Mouse (Mus musculus) forebrain, postnatal 0 days (tissue): ENCODE data around the gene Slc28a3. TPM values are rescaled to one million over a fixed set of nuclear protein-coding genes. Genes with fewer than 3 reads are reported as not detected.

ENCODE experiments used
- ATAC-seq: fragments of 200-750 bp; cut with Nextera tagmentation; 2 replicates; pipeline ENCODE4 v1.8.0; 2017; ENCODE audit warnings: mild to moderate bottlenecking, moderate library complexity
- DNase-seq: peaks from one replicate; pipeline ENCODE4 v3.0.0-alpha.2; 2015
- H3K27ac ChIP-seq: fragments of 300-500 bp; sonication (generic); 2 replicates; pipeline ENCODE4 v1.5.1; 2014; ENCODE audit warnings: low read depth, mild to moderate bottlenecking, antibody characterized with exemption, low read length, moderate library complexity, mixed read lengths
- H3K27me3 ChIP-seq: fragments of 300-500 bp; sonication (generic); 2 replicates; pipeline ENCODE4 v1.6.1; 2014; ENCODE audit warnings: mild to moderate bottlenecking, low read length, mixed read lengths; ENCODE audit not compliant: insufficient read depth
- H3K36me3 ChIP-seq: fragments of 300-500 bp; sonication (generic); 2 replicates; pipeline ENCODE4 v1.6.1; 2014; ENCODE audit warnings: mild to moderate bottlenecking, moderate library complexity; ENCODE audit not compliant: insufficient read depth
- H3K4me1 ChIP-seq: fragments of 300-500 bp; sonication (generic); 2 replicates; pipeline ENCODE4 v1.6.1; 2014; ENCODE audit warnings: antibody characterized with exemption; ENCODE audit not compliant: insufficient read depth
- H3K4me2 ChIP-seq: fragments of 300-500 bp; sonication (generic); 2 replicates; pipeline ENCODE4 v1.6.1; 2014; ENCODE audit warnings: low read depth, mild to moderate bottlenecking, moderate library complexity
- H3K4me3 ChIP-seq: fragments of 300-500 bp; sonication (generic); 2 replicates; pipeline ENCODE4 v1.5.1; 2014; ENCODE audit warnings: low read depth, low read length, mixed read lengths
- H3K9ac ChIP-seq: fragments of 300-500 bp; sonication (generic); 2 replicates; pipeline ENCODE4 v1.6.1; 2014; ENCODE audit warnings: mild to moderate bottlenecking
- H3K9me3 ChIP-seq: fragments of 300-500 bp; sonication (generic); 2 replicates; pipeline ENCODE4 v1.6.1; 2016; ENCODE audit warnings: low read length
- CTCF ChIP-seq: sonication (generic); IDR thresholded peaks from 2 replicates; pipeline ENCODE4 v1.5.1; 2016; ENCODE audit warnings: antibody characterized with exemption, control low read depth, low read depth
- WGBS: fragments of 180-500 bp; shearing (Covaris S2); extraction: QIAGEN DNeasy Blood & Tissue Kit; methylation state at CpG from one replicate; pipeline ENCODE4 v1.1.7; 2014; 5-methylcytosine and 5-hydroxymethylcytosine counted together
- polyA plus RNA-seq: library from polyadenylated mRNA; unstranded; fragments of >200 nt; fragmentation: Nextera tagmentation; extraction: Ambion mirVana; gene quantifications from 2 replicates; pipeline ENCODE4 v1.2.1, GENCODE M21; 2015
- total RNA-seq: library from RNA; depleted of rRNA; stranded (reverse); fragments of >200 nt; gene quantifications from 2 replicates; pipeline ENCODE4 v1.2.3, GENCODE M21; 2014; rRNA removed

Slc28a3 gene
- total and polyA plus RNA-seq, 2 experiments from 2014 or later = 0.05 to 0.11 TPM

DNA sequence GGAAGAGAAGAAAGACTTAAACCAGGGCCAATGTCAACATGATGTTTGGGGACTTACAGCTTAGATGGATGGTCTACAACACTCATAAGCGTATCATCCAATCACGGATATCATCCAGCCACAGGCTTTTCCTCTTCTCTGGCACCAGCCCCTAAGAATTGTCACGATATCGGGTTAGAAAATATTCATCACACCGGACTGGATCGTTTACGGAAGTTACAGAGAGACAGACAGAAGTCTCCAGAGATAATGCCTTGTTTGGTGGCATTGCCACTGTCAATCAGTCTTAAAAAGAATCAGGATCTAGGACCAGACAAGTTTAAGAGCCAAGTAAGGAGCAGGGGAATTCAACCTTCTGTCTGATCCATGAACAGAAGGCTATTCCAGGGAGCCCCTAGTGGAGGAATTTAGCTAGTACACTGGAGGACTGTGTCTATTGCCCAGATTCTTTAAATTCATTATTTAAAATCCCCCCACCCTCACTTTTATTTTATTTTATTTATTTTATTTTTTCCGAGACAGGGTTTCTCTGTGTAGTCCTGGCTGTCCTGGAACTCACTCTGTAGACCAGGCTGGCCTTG lies 96.4 kb downstream of the Slc28a3 start:
- H3K4me1 ChIP-seq = no peaks in the 10 kb centered on the region; the same call in 1 of the 2 replicates
- 83% methylated on average over 8 of the region's 8 CpGs for WGBS
- no peak overlapping the region for H3K4me3 ChIP-seq
- no peak for ATAC-seq
- no peak overlapping the region for H3K27ac ChIP-seq
- H3K4me2 ChIP-seq = no peak overlapping the region
- DNase-seq = no peak
- no peaks in the 10 kb centered on the region for H3K36me3 ChIP-seq
- no peaks in the 10 kb centered on the region for H3K9me3 ChIP-seq
- no peaks in the 10 kb centered on the region for H3K27me3 ChIP-seq
- H3K9ac ChIP-seq = no peak overlapping the region
- TF ChIP-seq CTCF = peak; percentile 43

DNA sequence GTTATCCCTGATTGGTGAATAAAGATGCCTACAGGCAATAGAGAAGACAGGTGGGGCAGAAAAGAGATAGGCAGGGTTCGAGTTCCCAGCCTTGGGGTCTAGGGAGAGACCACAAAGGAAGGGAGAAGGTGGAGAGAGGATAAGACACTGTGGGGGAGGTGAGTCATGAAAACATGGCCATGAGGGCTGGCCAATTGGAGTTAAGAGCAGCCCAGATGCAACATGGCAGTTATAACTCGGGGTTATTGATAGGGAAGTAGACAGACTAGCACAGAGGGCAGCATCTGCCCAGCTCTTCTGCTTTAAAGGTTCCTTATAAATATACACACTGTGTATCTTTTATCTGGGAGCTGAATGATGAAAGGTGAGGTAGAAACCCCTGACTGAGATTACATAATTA lies 98.8 kb downstream of the Slc28a3 start:
- no peak for TF ChIP-seq CTCF

DNA sequence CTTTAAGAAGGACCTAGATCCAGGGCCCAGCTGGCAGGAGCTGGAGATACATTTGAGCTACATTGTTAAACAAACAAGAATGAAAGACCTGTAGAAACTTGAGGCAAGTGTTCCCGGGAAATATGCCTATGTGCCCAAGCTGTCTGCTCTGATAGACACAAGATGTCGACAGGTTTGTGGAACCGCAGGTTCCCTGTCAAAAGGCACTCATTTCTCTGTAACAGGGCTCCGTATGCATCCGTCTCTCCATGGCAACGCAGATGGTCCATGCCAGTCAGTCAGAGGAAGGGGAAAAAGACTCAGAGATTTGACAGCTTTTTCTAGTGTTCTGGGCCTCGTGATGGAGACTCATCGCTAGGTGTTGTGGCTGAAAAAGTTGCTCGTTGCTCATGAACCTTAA lies 99.4 kb downstream of the Slc28a3 start:
- no peak overlapping the region for H3K27ac ChIP-seq
- DNase-seq (peak; percentile 72), ATAC-seq (peak; percentile 80)
- no peaks in the 10 kb centered on the region; the same call in 1 of the 2 replicates for H3K4me1 ChIP-seq
- no peaks in the 10 kb centered on the region for H3K9me3 ChIP-seq
- WGBS = 54% methylated on average over 9 of the region's 9 CpGs
- no peaks in the 10 kb centered on the region for H3K36me3 ChIP-seq
- TF ChIP-seq CTCF = no peak
- no peak overlapping the region for H3K4me2 ChIP-seq
- no peaks in the 10 kb centered on the region for H3K27me3 ChIP-seq
- no peak overlapping the region for H3K4me3 ChIP-seq
- H3K9ac ChIP-seq = no peak overlapping the region

More for the DNA sequence above, 98.8 kb downstream of the Slc28a3 start:
- Histone ChIP-seq H3K9me3 (no peaks in the 10 kb centered on the region), H3K4me3 (no peak overlapping the region), H3K27ac (no peak overlapping the region), H3K9ac (no peak overlapping the region), H3K4me1 (no peaks in the 10 kb centered on the region; the same call in 1 of the 2 replicates), H3K27me3 (no peaks in the 10 kb centered on the region), H3K36me3 (no peaks in the 10 kb centered on the region), H3K4me2 (no peak overlapping the region)
- 85% methylated on average over 2 of the region's 2 CpGs for WGBS
- DNase-seq (no peak), ATAC-seq (no peak)

DNA sequence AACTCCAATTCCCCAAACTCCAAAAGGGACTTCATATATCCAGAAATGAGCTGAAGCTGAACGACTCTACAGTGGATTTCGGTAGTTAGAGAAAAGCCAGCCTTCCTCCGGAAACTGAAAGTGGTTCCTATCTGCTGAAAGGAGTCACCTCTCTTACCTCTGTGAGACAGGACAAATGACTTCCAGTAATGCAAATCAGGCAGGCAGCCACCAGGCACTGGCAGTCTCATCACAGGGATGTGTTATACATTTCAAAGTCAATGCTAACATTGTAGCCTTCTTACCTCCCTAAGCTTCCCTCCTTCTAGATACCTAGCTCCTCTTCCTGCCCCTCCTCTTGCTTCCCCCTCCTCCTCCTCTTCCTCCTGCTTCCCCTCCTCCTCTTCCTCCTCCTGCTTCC lies 101.4 kb downstream of the Slc28a3 start:
- DNase-seq (no peak), ATAC-seq (no peak)
- H3K4me2 ChIP-seq = no peak overlapping the region
- no peaks in the 10 kb centered on the region; the same call in 1 of the 2 replicates for H3K4me1 ChIP-seq
- H3K9me3 ChIP-seq = no peaks in the 10 kb centered on the region
- no peak overlapping the region for H3K4me3 ChIP-seq
- H3K9ac ChIP-seq = no peak overlapping the region
- WGBS = 77% methylated on average over 3 of the region's 3 CpGs
- no peaks in the 10 kb centered on the region for H3K27me3 ChIP-seq
- no peaks in the 10 kb centered on the region for H3K36me3 ChIP-seq
- no peak for TF ChIP-seq CTCF
- no peak overlapping the region for H3K27ac ChIP-seq

DNA sequence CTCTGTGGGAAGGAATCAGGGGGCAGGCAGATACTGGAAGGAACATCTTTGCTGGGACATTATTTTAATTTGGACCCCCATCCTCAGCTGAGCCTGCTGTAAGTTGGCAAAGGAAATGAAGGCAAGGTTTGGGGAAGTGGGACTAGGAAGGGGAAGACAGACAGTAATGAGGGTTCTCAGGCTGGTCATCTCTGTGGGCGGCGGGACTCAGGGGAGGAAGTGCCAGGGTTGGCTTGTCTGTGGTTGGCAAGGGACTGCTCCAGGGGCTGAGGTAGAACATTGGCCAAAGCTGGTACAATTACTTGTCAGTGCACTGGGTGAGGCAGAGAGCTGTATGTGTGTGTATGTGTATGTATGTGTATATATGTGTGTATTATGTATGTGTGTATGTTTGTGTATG lies 107.1 kb downstream of the Slc28a3 start:
- ATAC-seq (no peak), DNase-seq (no peak)
- no peak overlapping the region for H3K27ac ChIP-seq
- no peak overlapping the region for H3K9ac ChIP-seq
- H3K9me3 ChIP-seq = no peaks in the 10 kb centered on the region
- no peak overlapping the region for H3K4me2 ChIP-seq
- H3K27me3 ChIP-seq = no peaks in the 10 kb centered on the region
- H3K4me1 ChIP-seq = no peaks in the 10 kb centered on the region
- 87% methylated on average over 2 of the region's 2 CpGs for WGBS
- H3K4me3 ChIP-seq = no peak overlapping the region
- TF ChIP-seq CTCF = no peak
- no peaks in the 10 kb centered on the region for H3K36me3 ChIP-seq

DNA sequence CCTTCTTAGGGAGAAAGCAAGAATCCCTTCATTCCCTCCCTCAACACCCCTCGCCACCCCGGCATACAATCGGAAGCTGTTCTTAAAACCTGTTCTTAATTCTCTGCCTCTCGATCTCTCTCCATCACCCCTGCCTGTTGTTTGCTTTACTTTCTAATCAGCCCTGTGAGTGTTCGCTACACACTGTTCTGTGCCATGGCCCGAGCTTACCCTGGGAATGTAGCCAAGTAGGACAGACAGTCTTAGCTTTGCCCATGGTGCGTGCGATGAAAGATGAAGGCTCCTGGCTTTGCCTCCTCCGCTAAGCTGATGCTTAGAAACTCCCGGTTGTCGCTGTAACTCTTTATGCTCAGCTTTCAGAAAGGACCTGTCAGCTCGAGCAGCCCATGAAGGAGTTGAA lies 112.9 kb downstream of the Slc28a3 start:
- Histone ChIP-seq H3K9ac (no peak overlapping the region), H3K27me3 (no peaks in the 10 kb centered on the region), H3K4me2 (no peak overlapping the region), H3K36me3 (no peaks in the 10 kb centered on the region), H3K4me1 (no peaks in the 10 kb centered on the region), H3K9me3 (no peaks in the 10 kb centered on the region), H3K27ac (no peak overlapping the region), H3K4me3 (no peak overlapping the region)
- DNase-seq (no peak), ATAC-seq (no peak)
- WGBS = 45% methylated on average over 12 of the region's 12 CpGs
- TF ChIP-seq CTCF = no peak

Other genes starting within 250 kb of the Slc28a3 start
- 16.0 and 16.8 TPM in 2 replicates for gene 2210016F16Rik, start 225.7 kb downstream of the Slc28a3 start, total RNA-seq
- gene 2210016F16Rik, start 225.7 kb downstream of the Slc28a3 start, polyA plus RNA-seq = 14.2 TPM in 2 replicates
- 14.0 and 20.8 TPM in 2 replicates for gene Rmi1, start 208.6 kb downstream of the Slc28a3 start, total RNA-seq
- 14.2 and 18.7 TPM in 2 replicates for gene Rmi1, start 208.6 kb downstream of the Slc28a3 start, polyA plus RNA-seq
- 737 and 787 TPM in 2 replicates for gene Hnrnpk, start 207.5 kb downstream of the Slc28a3 start, total RNA-seq
- 1,083 and 1,166 TPM in 2 replicates for gene Hnrnpk, start 207.5 kb downstream of the Slc28a3 start, polyA plus RNA-seq
- 180 and 184 TPM in 2 replicates for gene Ntrk2, start 195.7 kb upstream of the Slc28a3 start, total RNA-seq
- 102 and 131 TPM in 2 replicates for gene Ntrk2, start 195.7 kb upstream of the Slc28a3 start, polyA plus RNA-seq